Mouse (Mus musculus): ENCODE results near the gene Wdr93. TPM values are rescaled to one million over a fixed set of nuclear protein-coding genes. Genes with fewer than 3 reads are reported as not detected.

The Wdr93 gene
- total and polyA plus RNA-seq, 2 experiments from 2014 or later: 0.24 to 1.3 TPM

DNA sequence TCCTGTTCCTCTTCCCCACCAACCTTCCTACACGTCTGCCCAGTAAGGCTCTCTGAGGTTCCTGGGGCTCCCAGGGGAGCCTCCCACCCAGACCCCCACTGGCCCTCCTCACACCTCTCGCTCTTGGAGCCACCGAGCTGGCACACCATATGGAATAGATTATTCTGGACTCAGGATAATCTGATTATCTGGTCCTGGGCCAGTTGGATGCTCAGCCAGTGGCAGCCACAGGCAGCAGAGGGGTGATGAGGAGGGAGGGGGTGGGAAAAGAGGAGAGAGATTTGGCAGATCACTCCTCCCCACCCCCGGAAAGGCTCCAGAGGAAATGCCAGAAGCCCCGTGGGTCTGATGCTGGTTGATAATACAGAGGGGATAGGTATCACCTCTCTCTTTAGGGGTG lies 55.6 kb downstream of the Wdr93 start:
- ATAC-seq (no peak), DNase-seq (ENCODE audit: low spot score) (no peak)
- Histone ChIP-seq H3K4me2 (ENCODE audit: low read depth, low read length) (no peak overlapping the region), H3K27ac (no peak overlapping the region), H3K9ac (replicated peaks; ENCODE audit: low read length) (no peak overlapping the region), H3K9me3 (ENCODE audit: low read length) (no peaks in the 10 kb centered on the region), H3K36me3 (ENCODE audit: insufficient read depth, low read length) (no peaks in the 10 kb centered on the region), H3K27me3 (ENCODE audit: insufficient read depth, low read length) (0 out of 2 replicates have a peak, but pooled peaks cover 8% of the 10 kb centered on the region), H3K4me3 (ENCODE audit: low read length) (no peak overlapping the region), H3K4me1 (ENCODE audit: insufficient read depth, low read length) (no peaks in the 10 kb centered on the region)
- TF ChIP-seq CTCF (IDR thresholded peaks at IDR 0.05; ENCODE audit: low read depth): no peak
- 27% methylated on average over 5 of the region's 5 CpGs for WGBS

- H3K9me3 ChIP-seq (ENCODE audit: low read length): no peaks in the 10 kb centered on the region
- ATAC-seq (no peak), DNase-seq (ENCODE audit: low spot score) (peak; percentile 85)
- no peaks in the 10 kb centered on the region for H3K4me1 ChIP-seq (ENCODE audit: insufficient read depth, low read length)
- 0 out of 2 replicates have a peak, but pooled peaks cover 7% of the 10 kb centered on the region for H3K27me3 ChIP-seq (ENCODE audit: insufficient read depth, low read length)
- peak; percentile 91 for TF ChIP-seq CTCF (IDR thresholded peaks at IDR 0.05; ENCODE audit: low read depth)
- WGBS: 4% methylated on average over 8 of the region's 8 CpGs
- H3K4me2 ChIP-seq (ENCODE audit: low read depth, low read length): no peak overlapping the region
- no peaks in the 10 kb centered on the region for H3K36me3 ChIP-seq (ENCODE audit: insufficient read depth, low read length)
- no peak overlapping the region for H3K9ac ChIP-seq (replicated peaks; ENCODE audit: low read length)
- no peak overlapping the region for H3K4me3 ChIP-seq (ENCODE audit: low read length)
- no peak overlapping the region for H3K27ac ChIP-seq
Measured at GRCm38 (mm10) chr7:79799048-79799447, 56.1 kb downstream of the Wdr93 start.

GRCm38 (mm10) chr7:79799506-79799905 lies 56.5 kb downstream of the Wdr93 start:
- Histone ChIP-seq H3K9me3 (ENCODE audit: low read length) (no peaks in the 10 kb centered on the region), H3K36me3 (ENCODE audit: insufficient read depth, low read length) (no peaks in the 10 kb centered on the region), H3K27me3 (ENCODE audit: insufficient read depth, low read length) (0 out of 2 replicates have a peak, but pooled peaks cover 4% of the 10 kb centered on the region), H3K4me2 (ENCODE audit: low read depth, low read length) (no peak overlapping the region), H3K4me1 (ENCODE audit: insufficient read depth, low read length) (no peaks in the 10 kb centered on the region), H3K4me3 (ENCODE audit: low read length) (no peak overlapping the region), H3K9ac (replicated peaks; ENCODE audit: low read length) (no peak overlapping the region), H3K27ac (no peak overlapping the region)
- WGBS: 65% methylated on average over 6 of the region's 6 CpGs
- no peak for ATAC-seq
- TF ChIP-seq CTCF (IDR thresholded peaks at IDR 0.05; ENCODE audit: low read depth): no peak
- DNase-seq (ENCODE audit: low spot score): no peak

- Histone ChIP-seq H3K4me1 (ENCODE audit: insufficient read depth, low read length) (no peaks in the 10 kb centered on the region), H3K4me3 (ENCODE audit: low read length) (no peak overlapping the region), H3K9ac (replicated peaks; ENCODE audit: low read length) (no peak overlapping the region), H3K4me2 (ENCODE audit: low read depth, low read length) (no peak overlapping the region), H3K27me3 (ENCODE audit: insufficient read depth, low read length) (no peaks in the 10 kb centered on the region), H3K27ac (no peak overlapping the region), H3K36me3 (ENCODE audit: insufficient read depth, low read length) (no peaks in the 10 kb centered on the region), H3K9me3 (ENCODE audit: low read length) (no peaks in the 10 kb centered on the region)
- no peak for TF ChIP-seq CTCF (IDR thresholded peaks at IDR 0.05; ENCODE audit: low read depth)
- DNase-seq (ENCODE audit: low spot score) (no peak), ATAC-seq (no peak)
- WGBS: 86% methylated on average over 4 of the region's 4 CpGs
Measured at GRCm38 (mm10) chr7:79800336-79800735, 57.4 kb downstream of the Wdr93 start.

DNA sequence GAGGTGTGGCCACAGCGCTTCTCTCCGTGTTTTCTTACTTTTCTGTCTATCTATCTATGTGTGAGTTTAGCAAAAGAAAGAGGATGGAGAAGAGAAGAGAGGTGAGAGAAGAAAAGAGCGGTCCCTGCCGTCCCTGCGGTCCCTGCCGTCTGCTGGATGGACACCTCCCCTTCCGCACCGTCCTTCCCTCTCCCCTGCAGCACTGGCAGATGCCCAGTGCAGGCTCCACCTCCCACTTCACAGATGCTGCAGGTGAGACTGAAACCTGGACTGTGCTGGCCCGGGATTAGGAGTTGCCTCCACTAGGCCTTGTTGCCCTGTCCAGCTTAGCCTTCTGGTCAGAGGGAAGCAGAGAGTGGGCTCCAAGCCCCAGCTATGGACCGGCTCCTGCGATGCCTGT lies 58.4 kb downstream of the Wdr93 start:
- no peaks in the 10 kb centered on the region for H3K4me1 ChIP-seq (ENCODE audit: insufficient read depth, low read length)
- H3K4me3 ChIP-seq (ENCODE audit: low read length): no peak overlapping the region
- no peaks in the 10 kb centered on the region for H3K36me3 ChIP-seq (ENCODE audit: insufficient read depth, low read length)
- ATAC-seq: no peak
- no peak overlapping the region for H3K4me2 ChIP-seq (ENCODE audit: low read depth, low read length)
- 81% methylated on average over 11 of the region's 11 CpGs for WGBS
- no peak overlapping the region for H3K9ac ChIP-seq (replicated peaks; ENCODE audit: low read length)
- no peak overlapping the region for H3K27ac ChIP-seq
- TF ChIP-seq CTCF (IDR thresholded peaks at IDR 0.05; ENCODE audit: low read depth): no peak
- no peak for DNase-seq (ENCODE audit: low spot score)
- no peaks in the 10 kb centered on the region for H3K9me3 ChIP-seq (ENCODE audit: low read length)
- no peaks in the 10 kb centered on the region for H3K27me3 ChIP-seq (ENCODE audit: insufficient read depth, low read length)

DNA sequence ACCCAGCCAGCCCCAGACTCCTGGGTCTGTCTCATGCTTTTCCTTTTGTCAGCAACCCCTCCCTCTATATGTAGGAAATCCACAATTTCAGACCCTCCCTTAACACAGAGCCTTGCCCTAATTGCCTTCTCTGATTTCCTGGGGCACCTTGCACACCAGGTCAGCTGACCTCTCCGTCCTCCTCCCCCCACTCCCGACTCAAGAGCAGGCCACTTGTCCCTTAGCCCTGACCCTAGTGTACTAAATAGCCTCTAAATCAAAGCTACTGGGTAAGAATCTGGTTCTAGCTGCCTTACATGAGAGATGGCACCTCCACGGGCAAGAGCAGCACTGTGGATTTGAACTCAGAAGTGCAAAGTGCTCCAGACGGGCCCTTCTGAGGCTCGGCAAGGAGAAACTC lies 59.1 kb downstream of the Wdr93 start:
- no peaks in the 10 kb centered on the region for H3K36me3 ChIP-seq (ENCODE audit: insufficient read depth, low read length)
- no peak overlapping the region for H3K4me2 ChIP-seq (ENCODE audit: low read depth, low read length)
- H3K27me3 ChIP-seq (ENCODE audit: insufficient read depth, low read length): no peaks in the 10 kb centered on the region
- 70% methylated on average over 5 of the region's 5 CpGs for WGBS
- no peak for TF ChIP-seq CTCF (IDR thresholded peaks at IDR 0.05; ENCODE audit: low read depth)
- DNase-seq (ENCODE audit: low spot score) (no peak), ATAC-seq (no peak)
- no peak overlapping the region for H3K4me3 ChIP-seq (ENCODE audit: low read length)
- H3K27ac ChIP-seq: no peak overlapping the region
- H3K4me1 ChIP-seq (ENCODE audit: insufficient read depth, low read length): no peaks in the 10 kb centered on the region
- no peaks in the 10 kb centered on the region for H3K9me3 ChIP-seq (ENCODE audit: low read length)
- H3K9ac ChIP-seq (replicated peaks; ENCODE audit: low read length): no peak overlapping the region

GRCm38 (mm10) chr7:79803887-79804286 lies 60.9 kb downstream of the Wdr93 start:
- TF ChIP-seq CTCF (IDR thresholded peaks at IDR 0.05; ENCODE audit: low read depth): no peak
- DNase-seq (ENCODE audit: low spot score): no peak
- H3K4me3 ChIP-seq (ENCODE audit: low read length): no peak overlapping the region
- ATAC-seq: no peak
- 53% methylated on average over 2 of the region's 2 CpGs for WGBS
- no peak overlapping the region for H3K27ac ChIP-seq
- no peak overlapping the region for H3K4me2 ChIP-seq (ENCODE audit: low read depth, low read length)
- no peaks in the 10 kb centered on the region for H3K27me3 ChIP-seq (ENCODE audit: insufficient read depth, low read length)
- H3K9me3 ChIP-seq (ENCODE audit: low read length): no peaks in the 10 kb centered on the region
- H3K4me1 ChIP-seq (ENCODE audit: insufficient read depth, low read length): no peaks in the 10 kb centered on the region
- no peaks in the 10 kb centered on the region for H3K36me3 ChIP-seq (ENCODE audit: insufficient read depth, low read length)
- no peak overlapping the region for H3K9ac ChIP-seq (replicated peaks; ENCODE audit: low read length)
